Mouse (Mus musculus): ENCODE results near the gene Igsf8.

Igsf8 gene

DNA sequence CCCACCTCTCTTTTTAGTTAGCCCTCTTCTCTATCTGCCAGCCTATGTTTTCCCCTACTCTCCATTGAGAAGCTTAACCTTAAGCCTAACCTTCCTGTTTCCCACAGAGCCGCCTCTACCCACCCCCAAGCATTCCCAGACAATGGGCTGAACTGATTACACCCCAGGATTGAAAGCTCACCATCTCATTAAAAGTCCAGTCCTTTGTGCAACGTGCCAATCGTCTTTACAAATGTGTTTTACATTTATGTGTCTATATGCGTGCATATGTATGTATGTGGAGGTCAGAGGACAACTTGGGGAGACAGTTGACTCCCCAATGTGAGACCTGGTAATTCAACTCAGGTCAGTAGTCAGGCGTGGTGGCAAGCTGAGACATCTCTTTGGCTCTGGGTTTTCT is 61.9 kb downstream of the Igsf8 start:
- TF ChIP-seq GATA4 (IDR thresholded peaks at IDR 0.05; ENCODE audit: insufficient replicate concordance, low read length) = no peak

- no peak for TF ChIP-seq GATA4 (IDR thresholded peaks at IDR 0.05; ENCODE audit: insufficient replicate concordance, low read length)
Observed at GRCm38 (mm10) chr1:172323801-172324359, 62.4 kb downstream of the Igsf8 start.

DNA sequence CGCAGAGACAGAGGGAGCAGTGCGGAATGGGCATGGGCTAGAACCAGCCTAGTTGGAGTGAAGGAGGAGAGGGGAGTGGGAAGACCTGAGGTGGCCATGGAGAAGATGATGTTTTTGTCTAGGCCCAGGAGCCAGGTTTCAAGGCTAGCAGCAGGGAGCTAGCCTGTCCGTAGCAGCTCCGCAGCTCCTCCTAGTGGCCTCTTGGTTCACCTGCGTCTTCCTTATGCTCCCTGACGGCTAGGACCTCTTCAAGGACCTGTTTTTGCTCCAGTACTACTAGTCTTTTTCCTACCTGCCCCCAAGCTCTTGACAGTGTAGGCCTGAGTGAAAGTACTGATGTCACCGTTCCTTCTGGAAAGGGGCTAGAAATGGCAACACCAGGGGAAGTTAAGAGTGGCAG is 63.3 kb downstream of the Igsf8 start:
- TF ChIP-seq GATA4 (IDR thresholded peaks at IDR 0.05; ENCODE audit: insufficient replicate concordance, low read length) = no peak

DNA sequence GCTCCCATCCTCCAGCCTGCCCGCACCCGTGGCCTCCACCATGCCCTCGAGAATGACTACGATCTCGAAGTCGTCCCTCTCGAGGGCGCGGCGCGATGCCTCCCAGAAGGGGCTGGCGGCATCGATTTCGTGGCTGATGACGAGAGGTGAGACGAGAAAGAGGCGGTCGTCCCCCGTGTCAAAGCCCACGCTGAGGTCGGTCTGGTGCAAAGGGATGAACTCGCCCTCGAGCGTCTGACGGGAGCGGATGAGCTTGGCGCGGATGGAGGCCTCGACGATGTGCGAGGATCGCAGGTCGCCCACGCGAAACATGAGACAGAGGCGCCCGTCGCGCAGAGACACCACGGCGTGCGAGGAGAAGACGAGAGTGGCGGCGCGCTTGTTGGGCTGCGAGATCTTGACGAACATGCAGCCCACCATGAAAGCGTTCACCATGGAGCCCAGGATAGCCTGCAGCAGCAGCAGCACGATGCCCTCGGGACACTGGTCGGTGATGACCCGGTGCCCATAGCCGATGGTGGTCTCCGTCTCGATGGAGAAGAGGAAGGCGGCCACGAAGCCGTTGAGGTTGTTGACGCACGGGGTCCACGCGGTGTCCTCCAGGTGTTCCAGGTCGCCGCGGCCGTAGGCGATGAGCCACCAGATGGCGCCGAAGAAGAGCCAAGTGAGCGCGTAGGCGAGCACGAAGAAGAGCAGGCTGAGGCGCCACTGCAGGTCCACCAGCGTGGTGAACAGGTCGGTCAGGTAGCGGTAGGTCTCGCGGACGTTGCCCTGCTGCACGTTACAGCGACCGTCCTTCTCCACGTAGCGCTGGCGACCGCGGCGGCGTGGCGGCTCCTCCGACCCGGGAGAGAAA is 64.5 kb downstream of the Igsf8 start:
- no peak for TF ChIP-seq GATA4 (IDR thresholded peaks at IDR 0.05; ENCODE audit: insufficient replicate concordance, low read length)

DNA sequence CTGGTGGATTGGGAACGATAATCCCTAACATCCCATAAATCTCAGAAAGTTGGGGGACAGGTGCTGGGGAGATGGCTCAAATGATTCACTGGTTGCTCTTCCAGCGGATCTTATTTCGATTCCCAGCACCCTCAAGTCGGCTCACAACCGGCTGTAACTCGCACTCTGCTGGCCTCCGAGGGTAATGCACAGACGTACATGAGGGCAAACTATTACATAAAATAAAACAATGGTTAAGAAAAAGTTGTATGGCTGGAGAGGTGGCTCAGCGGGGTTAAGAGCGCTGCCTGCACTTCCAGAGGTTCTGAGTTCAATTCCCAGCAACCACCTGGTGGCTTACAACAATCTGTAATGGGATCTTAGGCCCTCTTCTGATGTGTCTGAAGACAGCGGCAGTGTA is 65.2 kb downstream of the Igsf8 start:
- no peak for TF ChIP-seq GATA4 (IDR thresholded peaks at IDR 0.05; ENCODE audit: insufficient replicate concordance, low read length)

- TF ChIP-seq GATA4 (IDR thresholded peaks at IDR 0.05; ENCODE audit: insufficient replicate concordance, low read length) = no peak
Observed at GRCm38 (mm10) chr1:172327206-172328001, 66.0 kb downstream of the Igsf8 start.

- no peak for TF ChIP-seq GATA4 (IDR thresholded peaks at IDR 0.05; ENCODE audit: insufficient replicate concordance, low read length)
Observed at GRCm38 (mm10) chr1:172328041-172328440, 66.6 kb downstream of the Igsf8 start.

DNA sequence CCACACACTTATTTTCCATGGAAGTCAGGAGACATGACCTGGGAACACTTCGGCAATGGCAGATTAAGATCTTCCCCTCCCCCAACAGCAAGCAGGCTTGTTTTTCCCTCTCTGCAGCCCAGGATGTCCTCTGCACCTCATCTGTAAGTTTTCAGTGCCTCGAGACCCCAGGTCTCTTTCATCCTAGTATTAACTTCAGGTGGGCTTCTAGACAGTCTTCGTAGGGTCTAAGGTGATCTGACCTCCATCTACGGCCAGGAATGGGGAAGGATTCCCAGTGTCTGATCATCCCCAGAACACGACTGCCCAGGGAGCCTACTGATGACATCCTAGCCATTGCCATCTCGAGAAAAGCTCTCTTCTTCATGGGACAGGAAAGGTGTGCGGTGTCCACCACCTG is 67.0 kb downstream of the Igsf8 start:
- TF ChIP-seq GATA4 (IDR thresholded peaks at IDR 0.05; ENCODE audit: insufficient replicate concordance, low read length) = no peak

- no peak for TF ChIP-seq GATA4 (IDR thresholded peaks at IDR 0.05; ENCODE audit: insufficient replicate concordance, low read length)
Observed at GRCm38 (mm10) chr1:172329131-172329530, 67.7 kb downstream of the Igsf8 start, which contains the start of gene Kcnj9. TSS of gene Kcnj9 (minus strand) at chr1:172329318.

DNA sequence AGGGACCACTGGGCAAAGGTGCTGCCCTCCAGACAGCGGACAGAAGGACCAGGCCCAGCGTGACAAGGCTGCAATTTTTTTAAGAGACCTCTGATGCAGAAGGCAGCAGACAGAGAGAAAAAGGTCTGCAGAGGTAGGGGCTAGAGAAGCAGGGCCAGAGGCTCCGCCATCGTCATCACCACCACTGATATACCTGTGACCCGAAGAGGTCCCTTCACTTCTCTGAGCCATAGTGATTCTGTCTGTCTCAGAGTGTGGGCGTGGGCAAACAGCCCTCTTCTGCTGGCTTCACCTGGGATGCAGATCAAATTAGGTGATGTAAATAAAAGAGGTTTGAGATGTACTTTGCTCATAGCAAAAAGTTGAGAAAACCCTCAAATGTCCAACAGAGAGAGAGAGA is 68.2 kb downstream of the Igsf8 start:
- no peak for TF ChIP-seq GATA4 (IDR thresholded peaks at IDR 0.05; ENCODE audit: insufficient replicate concordance, low read length)

GRCm38 (mm10) chr1:172331422-172331947 is 70.0 kb downstream of the Igsf8 start:
- TF ChIP-seq GATA4 (IDR thresholded peaks at IDR 0.05; ENCODE audit: insufficient replicate concordance, low read length) = no peak

GRCm38 (mm10) chr1:172332925-172333324 is 71.5 kb downstream of the Igsf8 start:
- no peak for TF ChIP-seq GATA4 (IDR thresholded peaks at IDR 0.05; ENCODE audit: insufficient replicate concordance, low read length)

GRCm38 (mm10) chr1:172333512-172333911 is 72.1 kb downstream of the Igsf8 start:
- TF ChIP-seq GATA4 (IDR thresholded peaks at IDR 0.05; ENCODE audit: insufficient replicate concordance, low read length) = no peak

GRCm38 (mm10) chr1:172335804-172336203 is 74.4 kb downstream of the Igsf8 start:
- TF ChIP-seq GATA4 (IDR thresholded peaks at IDR 0.05; ENCODE audit: insufficient replicate concordance, low read length) = no peak

DNA sequence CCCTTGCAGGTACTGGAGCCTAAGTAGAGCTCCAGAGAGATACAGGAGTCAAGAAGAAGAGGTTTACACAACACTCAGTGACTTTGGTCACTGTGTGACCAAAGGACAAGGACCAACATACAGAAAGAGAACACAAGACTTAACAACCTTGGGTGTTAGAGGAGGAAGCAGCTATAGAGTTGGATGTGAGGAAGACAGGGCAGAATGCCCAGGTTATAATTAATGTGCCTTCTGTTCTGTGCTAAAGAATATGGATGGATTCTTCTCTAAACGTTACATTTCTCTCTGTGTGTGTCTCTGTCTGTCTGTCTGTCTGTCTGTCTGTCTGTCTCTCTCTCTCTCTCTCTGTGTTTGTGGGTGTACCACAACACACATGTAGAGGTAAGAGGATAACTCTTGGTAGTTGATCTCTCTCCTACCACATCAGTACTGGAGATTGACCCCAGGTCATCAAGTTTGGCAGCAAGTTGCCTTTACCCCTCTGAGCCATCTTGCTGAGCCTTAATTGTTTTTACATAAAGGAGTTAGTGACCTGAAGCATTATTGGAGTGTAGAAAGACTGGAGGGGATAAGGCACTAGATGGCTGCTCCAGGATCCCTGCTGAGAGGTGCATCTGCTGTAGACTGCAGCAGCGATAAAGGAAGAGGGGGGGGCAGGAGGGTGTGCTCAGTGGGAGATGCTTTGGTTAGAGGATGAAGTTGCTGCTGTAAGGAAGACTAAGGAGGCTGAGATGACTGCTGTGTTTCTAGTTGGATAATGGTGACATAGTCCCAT is 76.2 kb downstream of the Igsf8 start:
- TF ChIP-seq GATA4 (IDR thresholded peaks at IDR 0.05; ENCODE audit: insufficient replicate concordance, low read length) = no peak
